Mouse (Mus musculus) B cell, adult 2 months (primary cell): ENCODE results near the gene Col17a1.

ENCODE experiments used
- DNase-seq, 2 experiments: peaks; one replicate each; pipeline ENCODE4 v3.0.0; 2022

The Col17a1 gene

DNA sequence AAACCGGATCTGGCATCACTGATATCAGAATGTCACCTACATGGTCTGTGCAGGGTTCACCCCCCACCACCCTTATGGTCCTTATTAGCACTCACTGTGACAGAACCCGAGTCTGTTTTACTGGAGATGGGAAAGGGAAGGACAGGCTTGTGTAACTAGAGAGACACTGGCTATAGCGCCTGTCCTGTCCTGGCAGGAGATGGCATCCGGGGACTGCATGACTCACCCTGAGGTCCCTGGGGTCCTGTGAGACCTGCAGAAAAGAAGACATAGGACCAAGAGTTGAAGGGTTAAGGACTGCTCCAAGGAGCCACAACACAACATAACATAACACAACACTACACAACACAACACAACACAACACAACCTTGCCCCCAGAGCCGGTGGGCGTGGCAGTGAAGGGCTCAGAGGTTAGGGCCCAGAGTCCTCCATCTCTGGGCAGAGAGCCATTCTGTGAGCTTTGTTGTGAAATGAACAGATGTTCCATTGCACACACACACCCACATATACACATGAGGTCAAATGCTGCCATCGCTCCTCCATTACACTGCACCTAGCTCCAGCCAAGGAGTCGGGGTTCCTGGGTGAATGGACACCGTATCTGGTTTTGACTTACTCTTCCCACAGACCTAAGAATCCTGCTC lies 32.0 kb downstream of the Col17a1 start:
- DNase-seq = no peak

DNA sequence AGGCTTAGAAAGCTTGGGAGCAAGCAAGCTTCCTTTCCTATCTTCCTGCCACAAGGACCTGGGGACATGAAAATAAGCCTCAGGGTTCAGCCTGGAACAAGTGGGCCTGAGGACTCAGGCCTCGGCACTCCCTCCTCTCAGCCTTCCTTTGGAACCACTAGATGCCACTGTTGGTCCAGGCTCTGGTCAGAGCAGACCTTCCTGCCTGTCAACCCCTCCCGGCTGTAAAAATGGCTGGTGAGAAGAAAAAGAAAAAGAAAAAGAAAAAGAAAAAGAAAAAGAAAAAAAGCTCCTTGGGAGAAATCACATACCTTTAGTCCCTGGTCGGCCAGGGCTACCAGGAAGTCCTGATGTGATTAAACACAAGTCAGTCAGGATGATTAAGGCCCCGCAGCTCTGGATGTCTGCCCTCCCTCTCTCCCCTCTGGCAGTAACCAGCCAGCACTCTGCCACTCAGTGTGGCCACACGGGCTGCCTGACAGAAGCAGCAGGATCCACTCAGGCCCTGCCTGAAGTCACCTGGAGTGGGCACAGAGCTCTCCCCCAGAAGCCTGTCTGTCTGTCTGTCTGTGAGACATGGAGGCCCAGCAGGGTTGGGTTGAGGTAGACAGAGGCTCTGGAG lies 32.9 kb downstream of the Col17a1 start:
- peak; percentile 34 to 36 for DNase-seq

DNA sequence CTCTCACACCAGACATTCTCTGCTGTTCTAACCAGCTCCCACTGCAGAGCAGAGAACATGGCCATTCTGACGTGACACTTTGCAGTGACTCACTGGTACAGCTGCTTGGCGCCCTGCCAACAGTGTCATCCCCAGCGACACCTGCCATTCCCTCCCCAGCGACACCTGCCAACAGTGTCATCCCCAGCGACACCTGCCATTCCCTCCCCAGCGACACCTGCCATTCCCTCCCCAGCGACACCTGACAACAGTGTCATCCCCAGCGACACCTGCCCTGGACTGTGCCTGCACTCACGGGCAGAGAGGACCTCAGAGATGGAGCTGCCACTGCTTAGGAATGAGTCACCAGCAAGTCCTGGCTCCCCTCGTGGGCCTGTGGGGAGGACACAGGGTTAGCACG lies 37.0 kb downstream of the Col17a1 start:
- no peak for DNase-seq

DNA sequence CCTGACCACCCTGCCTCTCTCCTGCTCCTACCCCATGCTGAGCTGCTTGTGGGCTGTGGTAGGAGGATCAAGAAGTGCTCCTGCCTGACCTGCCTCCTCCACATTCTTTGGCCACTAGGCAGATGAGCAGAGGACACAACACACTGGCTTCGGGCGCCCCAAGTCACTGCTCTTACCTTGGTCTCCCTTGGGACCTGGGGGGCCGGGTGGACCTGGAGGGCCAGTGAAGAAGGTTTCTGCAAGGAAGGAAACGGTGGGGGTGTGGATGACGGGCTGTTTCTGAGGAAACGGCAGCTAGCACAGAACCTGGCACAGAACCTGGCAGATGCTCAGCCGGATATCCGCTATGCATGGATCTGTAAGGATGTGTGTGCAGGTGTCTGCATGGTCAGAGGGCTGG lies 38.7 kb downstream of the Col17a1 start:
- DNase-seq = no peak

DNA sequence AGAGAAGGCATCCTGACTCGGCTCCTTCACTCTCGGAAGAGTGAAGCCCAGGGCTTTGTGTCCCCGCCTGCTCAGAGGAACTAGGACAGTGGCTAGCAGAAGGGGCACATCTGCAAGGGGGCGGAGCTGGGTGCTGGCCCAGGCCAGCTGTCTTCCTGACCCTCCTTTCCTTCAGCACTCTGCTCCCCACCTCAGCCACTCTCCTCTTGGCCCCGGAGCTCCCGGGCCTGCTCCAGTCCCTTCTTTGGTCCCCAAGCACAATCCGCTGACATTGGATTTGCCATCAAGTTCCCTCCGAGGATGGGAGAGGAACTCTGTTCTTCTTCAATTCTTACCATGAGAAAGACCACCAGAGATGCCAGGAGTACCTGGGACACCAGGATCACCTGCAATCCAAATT lies 39.6 kb downstream of the Col17a1 start:
- DNase-seq = no peak

DNA sequence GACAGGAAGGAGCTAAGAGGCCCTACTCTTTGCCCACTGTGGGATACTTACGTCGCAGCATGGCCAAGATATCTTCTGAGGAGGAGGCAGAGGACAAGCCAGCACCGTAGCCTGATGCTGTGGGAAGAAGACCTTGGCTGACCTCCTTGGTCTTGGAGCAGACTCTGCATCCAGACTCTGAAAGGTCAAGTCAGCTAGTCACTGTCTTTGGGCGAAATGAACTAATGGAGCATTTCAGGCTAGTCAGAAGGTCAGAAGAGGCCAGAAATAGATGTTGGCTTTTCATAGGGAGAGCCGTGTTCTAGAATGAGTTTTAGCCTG lies 40.8 kb downstream of the Col17a1 start:
- DNase-seq = no peak

DNA sequence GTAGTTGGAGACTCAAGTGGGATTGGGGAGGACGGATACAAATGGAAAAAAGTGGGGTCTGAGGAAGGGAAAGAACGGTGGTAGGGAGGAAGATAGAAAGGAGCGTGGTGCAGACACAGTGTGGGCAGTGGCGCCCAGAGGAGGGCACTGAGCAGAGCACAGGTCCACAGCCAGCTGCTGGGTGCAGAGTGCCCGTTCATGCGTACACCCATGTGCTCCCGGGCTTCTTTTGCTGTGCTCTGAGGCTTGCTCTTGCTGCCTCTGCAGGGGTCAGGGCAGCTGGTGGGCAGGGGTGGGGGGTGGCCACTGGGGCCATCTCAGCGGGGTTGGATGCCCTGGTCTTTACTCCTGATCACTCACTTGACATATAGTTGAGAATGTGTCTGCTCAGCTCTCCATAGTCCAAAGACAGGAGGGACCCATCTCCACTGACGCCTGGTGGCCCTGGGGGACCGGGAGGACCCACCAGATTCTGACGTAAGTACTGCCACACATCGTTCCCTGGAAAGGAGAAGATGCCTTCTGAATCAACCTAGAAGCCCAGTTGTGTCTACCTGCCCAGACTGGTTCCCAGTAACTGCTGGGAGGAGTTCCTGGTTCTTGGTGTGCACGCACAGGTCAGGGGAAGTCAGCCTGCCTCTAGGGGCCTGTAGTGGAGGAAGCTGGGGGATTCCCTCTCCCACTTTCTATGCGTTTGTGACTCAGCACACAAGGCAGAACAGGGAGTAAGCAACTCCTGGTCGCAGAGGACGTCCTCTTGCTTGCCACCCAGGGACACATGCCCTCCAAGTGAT lies 41.3 kb downstream of the Col17a1 start:
- DNase-seq = no peak

DNA sequence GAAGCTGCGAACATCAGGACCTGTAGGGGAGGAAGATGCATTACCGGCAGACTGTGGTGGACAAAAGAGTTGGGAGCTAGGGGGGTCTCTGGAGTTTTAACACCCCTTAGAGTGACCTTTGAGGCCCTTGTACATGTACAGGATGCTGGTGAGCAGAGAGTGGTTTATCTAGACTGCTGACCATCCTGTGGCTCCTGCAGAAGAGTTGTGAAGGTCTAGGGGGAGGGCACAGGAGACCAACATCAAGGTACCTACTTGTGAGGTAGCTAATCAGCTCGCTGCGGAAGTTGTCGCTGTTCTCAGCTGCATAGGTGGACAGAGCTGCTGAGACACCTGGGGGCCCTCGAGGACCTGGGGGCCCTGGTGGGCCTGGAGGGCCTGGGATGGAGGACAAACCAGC lies 42.8 kb downstream of the Col17a1 start:
- no peak for DNase-seq

DNA sequence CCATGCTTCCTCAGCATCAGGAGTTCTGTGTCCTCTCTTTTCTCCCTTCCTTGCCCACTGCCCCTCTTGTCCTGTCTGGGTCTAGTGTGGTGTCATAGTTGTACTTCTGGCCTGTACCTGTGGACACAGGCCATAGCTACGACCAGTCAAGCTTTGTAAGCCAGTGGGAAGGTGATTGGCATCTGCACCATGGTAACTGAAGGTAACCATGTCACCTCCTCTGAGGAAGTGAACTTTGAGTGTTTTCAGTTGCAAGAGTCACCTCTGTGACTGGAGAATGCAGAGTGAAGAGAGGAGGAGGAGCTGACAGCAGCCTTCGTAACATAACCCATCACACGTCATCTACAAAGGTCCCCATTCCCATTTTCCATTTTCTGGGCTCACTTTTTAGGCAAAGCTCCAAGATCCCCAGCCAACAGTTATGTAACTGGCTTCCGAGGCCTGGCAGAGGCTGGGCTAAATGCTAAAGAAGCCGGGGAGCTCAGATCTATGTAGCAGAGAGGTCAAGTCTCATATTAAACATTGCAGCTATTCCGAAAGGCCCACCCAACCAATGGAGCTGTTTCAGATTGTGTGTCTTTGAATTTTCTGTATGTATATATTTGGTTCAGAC lies 45.3 kb downstream of the Col17a1 start:
- DNase-seq = no peak

DNA sequence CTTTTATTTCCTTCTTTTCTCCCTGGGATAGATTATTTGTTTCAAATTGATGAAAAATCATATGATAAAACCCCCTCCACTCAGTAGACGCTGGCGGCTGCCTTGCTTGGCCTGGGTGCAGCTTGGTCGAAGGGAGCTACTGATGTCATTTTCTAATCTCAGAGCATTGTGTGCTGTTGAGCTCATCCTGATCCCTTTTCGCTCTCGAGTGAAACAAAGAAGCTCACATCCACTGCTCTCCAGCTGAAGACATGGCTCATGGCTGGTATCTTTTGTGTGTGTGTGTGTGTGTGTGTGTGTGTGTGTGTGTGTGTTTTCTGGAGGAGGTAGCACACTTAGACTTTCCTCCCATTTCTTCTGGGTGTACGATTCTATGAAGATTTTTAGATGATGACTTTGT lies 46.3 kb downstream of the Col17a1 start:
- no peak for DNase-seq

DNA sequence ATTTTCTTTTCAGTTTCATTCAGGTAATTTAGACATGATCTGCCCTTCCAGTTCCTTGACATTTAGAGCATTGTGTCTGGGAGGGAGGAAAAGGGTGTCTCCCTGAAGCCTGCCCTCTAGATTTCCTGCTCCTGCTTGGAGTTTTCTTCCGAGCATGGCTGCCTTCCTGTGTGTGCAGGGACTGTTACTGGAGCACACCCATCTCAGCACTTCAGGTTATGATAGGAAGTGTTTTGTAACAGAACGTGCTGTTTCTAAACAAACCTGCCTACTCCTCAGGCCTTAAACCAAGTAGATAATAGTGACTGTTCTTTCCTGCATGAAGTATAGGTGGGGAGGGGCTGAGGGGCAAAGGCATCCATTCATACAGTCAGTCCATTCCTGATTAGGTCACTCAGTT lies 48.0 kb downstream of the Col17a1 start:
- no peak for DNase-seq

DNA sequence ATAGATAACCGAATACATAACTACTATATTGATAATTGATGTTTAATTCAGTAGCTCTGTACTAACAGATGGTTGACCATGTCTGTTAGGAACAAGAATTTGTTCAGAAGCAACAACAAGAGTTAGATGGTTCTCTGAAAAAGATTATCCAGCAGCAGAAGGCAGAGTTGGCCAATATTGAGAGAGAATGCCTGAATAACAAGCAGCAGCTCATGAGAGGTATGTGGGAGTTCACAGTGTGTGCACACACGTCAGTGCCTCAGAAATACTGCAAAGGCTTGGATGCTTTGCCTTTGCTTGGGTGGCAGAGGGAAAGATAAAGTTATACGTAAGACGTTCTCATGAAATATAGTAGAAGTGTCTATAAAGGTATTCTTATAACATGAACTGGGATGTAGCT lies 56.5 kb downstream of the Col17a1 start:
- DNase-seq = no peak

DNA sequence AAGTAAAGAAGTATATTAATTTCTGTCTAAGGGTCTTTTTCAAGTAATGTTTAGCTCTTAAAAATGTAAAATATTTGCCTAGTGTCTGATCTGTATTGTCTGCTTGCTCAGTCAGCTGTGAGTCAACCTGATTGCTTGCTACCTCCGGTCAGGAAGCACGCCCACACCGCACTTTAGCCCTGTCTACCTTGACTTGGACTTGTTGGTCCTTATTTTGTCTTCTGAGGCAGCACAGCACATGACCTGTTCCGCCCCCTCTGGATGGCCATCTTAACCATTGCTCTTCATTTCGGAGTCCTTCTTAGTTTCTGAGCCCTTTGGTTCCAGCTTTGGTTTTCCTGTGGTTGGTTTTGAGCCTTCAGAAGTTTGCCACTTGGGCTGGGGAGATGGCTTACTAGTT lies 60.1 kb downstream of the Col17a1 start:
- DNase-seq = no peak

DNA sequence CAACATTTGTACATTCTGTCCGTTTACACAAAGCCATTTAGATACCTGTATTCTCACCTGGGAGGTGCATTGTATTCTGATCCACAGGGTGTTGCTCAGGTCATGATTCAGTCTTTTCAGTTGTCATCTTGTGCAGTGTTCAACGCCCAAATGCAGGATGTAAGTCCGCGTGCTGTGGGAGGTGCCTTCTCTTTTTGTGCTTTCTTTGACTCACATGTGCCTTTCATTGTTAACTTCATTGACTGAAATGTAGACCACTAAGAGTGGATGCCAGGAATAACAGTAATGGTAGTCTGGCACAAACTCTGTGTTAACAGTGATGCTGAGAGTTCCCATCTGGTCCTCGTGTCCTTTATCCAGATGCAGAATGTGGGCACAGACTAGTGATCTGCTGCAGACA lies 61.5 kb downstream of the Col17a1 start:
- DNase-seq = no peak

DNA sequence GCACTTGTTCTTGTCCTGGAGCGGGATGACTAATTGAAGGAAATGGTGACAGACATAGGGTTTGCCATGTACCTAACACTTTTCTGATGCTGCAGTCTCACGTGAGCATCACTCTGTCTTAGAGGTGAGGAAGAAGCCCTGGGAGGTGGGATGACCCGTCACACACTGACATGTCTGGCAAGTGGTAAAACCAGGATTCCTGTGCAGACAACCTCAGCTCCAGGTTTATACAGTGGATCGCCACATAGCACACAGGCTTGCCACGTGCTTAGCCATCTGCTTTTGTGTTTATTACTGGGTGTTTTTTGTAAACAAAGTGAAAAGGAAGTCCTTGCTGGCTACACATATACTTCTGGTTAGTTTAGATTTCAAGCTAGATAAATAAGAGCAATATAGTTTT lies 62.8 kb downstream of the Col17a1 start:
- DNase-seq = no peak

DNA sequence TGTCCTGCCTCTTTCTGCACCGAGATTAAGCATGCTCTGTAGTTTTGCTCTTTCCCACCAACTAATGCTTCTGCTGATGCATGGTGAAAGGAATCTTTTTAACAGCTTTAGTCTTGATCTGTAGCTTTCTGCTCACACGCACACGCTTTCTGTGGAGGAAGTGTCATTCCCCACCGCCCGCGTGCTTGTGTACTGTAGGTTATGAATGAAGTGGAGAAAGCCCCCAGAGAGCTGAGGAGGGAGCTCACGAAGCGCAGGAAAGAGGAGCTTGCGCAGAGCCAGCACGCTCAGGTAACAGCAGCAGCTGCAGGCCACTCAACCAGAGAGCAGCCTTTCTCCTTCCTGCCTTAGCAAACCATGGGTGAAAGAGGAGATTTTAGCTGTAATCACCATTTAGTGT lies 64.4 kb downstream of the Col17a1 start:
- no peak for DNase-seq

DNA sequence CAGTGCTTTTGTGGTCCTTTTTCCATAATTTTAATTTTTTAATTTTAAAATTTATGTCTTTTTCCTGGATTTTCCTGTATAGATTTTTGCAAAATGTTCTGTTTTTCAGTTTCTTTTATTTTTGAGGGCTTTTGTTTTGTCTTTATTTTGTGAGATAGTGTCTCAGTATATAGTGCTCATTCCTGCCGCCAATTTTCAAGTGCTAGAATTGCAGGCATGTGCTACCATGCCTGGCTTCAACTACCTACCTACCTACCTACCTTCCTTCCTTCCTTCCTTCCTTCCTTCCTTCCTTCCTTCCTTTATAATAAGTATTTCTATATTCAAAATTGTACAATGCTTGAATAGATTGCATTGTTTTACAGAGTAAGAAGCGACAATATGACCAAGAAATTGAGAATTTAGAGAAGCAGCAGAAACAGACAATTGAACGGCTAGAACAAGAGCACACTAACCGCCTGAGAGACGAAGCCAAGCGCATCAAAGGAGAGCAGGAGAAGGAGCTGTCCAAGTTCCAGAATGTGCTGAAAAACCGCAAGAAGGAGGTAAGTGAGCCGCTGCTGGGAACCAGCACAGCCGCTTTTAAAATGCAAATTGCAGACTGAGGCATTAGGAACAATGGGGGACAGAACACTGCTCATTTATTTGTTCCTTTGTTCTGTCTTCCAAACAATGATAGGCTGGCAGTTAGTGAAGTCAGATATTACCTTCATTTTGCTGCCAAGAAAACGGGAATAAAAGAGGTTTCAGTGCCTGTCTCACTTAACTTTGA lies 66.8 kb downstream of the Col17a1 start:
- DNase-seq = no peak

DNA sequence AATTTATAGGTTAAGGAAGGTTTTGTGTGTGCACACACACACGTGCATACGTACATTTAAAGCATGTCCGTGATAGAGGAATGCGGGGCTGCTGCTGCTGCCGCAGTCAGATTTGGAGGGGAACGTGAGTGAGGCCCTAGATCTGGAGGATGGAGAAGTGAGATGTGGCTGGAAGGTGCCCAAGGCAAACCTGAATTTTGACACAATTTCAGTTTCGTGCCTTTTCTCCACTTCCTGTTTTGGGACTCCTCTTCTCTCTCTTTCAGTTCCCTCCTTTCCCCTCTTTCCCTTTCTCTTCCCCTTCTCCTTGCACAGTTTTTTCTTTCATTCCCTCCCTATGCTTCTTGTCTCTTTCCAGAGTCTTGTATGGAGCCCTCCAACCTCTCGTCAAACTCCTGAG lies 70.4 kb downstream of the Col17a1 start:
- no peak for DNase-seq

DNA sequence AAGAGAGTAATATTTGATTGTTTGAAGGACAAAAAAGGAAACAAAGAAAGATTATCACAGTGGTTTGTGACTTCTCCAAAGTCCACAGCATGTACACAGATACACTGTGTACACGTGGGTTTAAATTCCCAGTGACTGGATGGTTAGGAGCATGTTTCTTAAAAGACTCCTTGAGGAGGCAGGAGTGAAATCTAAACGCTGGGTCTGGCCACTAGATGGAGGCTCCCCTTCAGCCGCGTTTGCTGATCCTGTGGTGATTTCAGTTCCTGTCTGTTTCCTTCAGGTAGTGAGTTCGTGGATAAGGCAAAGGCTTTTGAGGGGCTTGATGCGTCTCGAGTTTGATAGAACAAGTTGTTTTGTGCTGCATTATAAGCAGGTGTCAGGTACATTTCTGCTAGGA lies 78.5 kb downstream of the Col17a1 start:
- no peak for DNase-seq

DNA sequence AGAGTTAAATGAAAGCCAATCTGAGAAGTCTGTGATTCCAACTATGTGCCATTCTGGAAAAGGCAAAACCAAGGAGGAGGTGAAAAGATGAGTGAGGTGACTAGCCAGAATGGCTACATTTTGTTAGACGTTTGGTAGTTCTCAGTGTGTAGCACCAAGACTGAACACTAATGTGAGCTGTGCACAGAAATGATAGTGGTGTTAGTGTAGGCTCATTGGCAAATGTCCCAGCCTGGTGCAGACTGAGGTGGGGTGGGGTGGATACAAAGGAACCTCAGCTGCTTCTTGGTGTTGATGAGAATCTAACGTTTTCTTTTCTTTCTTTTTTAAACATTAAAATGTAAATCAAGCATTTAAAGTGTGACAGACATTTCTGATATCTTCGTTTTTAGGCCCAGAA lies 83.4 kb downstream of the Col17a1 start:
- no peak for DNase-seq
